Mouse (Mus musculus) cerebellum, adult 2 months (tissue): ENCODE measurements around the gene Plekhg4.

ENCODE experiments used
- CTCF ChIP-seq: fragments of 200-500 bp; IDR thresholded peaks from 2 replicates; pipeline ENCODE4 v1.5.1; 2011; ENCODE audit warnings: low read depth, mild to moderate bottlenecking, control low read depth, low read length, moderate library complexity, borderline replicate concordance; ENCODE audit not compliant: insufficient read depth
- POLR2A ChIP-seq: fragments of 200-500 bp; IDR thresholded peaks from 2 replicates; pipeline ENCODE4 v1.6.1; 2011; ENCODE audit warnings: low read length, control low read depth, borderline replicate concordance; ENCODE audit not compliant: insufficient read depth

DNA sequence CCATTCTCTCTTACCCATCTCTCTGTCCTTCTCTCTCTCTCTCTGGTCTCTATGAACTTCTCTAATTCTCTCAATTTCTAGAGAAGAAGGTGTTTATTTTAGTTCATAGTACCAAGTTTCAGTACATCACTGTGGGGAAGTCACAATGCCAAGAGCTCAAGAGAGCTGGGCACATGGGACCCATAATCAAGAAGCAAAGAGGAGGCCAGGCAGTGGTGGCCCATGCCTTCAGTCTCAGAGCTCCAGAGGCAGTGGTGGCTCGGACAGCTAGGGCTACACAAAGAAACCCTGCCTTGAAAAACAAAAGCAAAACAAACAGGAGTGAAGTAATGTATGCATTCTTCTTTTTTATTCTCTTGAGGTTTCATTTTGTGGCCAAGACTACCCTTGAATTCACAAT lies 31.4 kb downstream of the Plekhg4 start:
- no peak for TF ChIP-seq POLR2A
- TF ChIP-seq CTCF: no peak
